Mouse (Mus musculus) intestine, embryonic 16.5 days (tissue): Measurements from ENCODE around the gene Rpl7l1. TPM values are rescaled to one million over a fixed set of nuclear protein-coding genes. Genes with fewer than 3 reads are reported as not detected.
A peak's percentile ranks its signal among the peaks of the same experiment; 100 is the strongest.
"Not testable (repeated sequence)": the region's sequence is repeated elsewhere in the genome, so short reads cannot be mapped to it uniquely, and the experiment has no call there.

ENCODE experiments used
- ATAC-seq: fragments of 200-750 bp; cut with Nextera tagmentation; 2 replicates; pipeline ENCODE4 v1.8.0; 2017; ENCODE audit warnings: moderate TSS enrichment, moderate library complexity
- H3K27ac ChIP-seq: fragments of 300-500 bp; sonication (generic); 2 replicates; pipeline ENCODE4 v1.5.1; 2014; ENCODE audit warnings: mild to moderate bottlenecking, low read length
- H3K27me3 ChIP-seq: fragments of 300-500 bp; sonication (generic); replicated peaks from 2 replicates; pipeline ENCODE4 v1.6.1; 2014; ENCODE audit warnings: low read length, control low read depth, mixed read lengths; ENCODE audit not compliant: control insufficient read depth, insufficient read depth
- H3K36me3 ChIP-seq: fragments of 300-500 bp; sonication (generic); 2 replicates; pipeline ENCODE4 v1.6.1; 2014; ENCODE audit warnings: low read length, control low read depth; ENCODE audit not compliant: control insufficient read depth, insufficient read depth
- H3K4me1 ChIP-seq: fragments of 300-500 bp; sonication (generic); 2 replicates; pipeline ENCODE4 v1.6.1; 2014; ENCODE audit warnings: low read length, control low read depth, mixed read lengths; ENCODE audit not compliant: control insufficient read depth, insufficient read depth
- H3K4me2 ChIP-seq: fragments of 300-500 bp; sonication (generic); 2 replicates; pipeline ENCODE4 v1.6.1; 2014; ENCODE audit warnings: low read depth, low read length, control low read depth
- H3K4me3 ChIP-seq: fragments of 300-500 bp; sonication (generic); 2 replicates; pipeline ENCODE4 v1.5.1; 2014; ENCODE audit warnings: mild to moderate bottlenecking, low read length
- H3K9ac ChIP-seq: fragments of 300-500 bp; sonication (generic); 2 replicates; pipeline ENCODE4 v1.6.1; 2014; ENCODE audit warnings: low read depth, low read length
- H3K9me3 ChIP-seq: fragments of 300-500 bp; sonication (generic); 2 replicates; pipeline ENCODE4 v1.6.1; 2016; ENCODE audit warnings: low read length, control low read depth; ENCODE audit not compliant: control insufficient read depth
- WGBS: fragments of 180-500 bp; shearing (Covaris S2); extraction: QIAGEN DNeasy Blood & Tissue Kit; methylation state at CpG from one replicate; pipeline ENCODE4 v1.1.7; 2014; 5-methylcytosine and 5-hydroxymethylcytosine counted together
- polyA plus RNA-seq: library from polyadenylated mRNA; unstranded; fragments of >200 nt; fragmentation: Nextera tagmentation; extraction: Ambion mirVana; gene quantifications from 2 replicates; pipeline ENCODE4 v1.2.1, GENCODE M21; 2015

Gene Rpl7l1
- polyA plus RNA-seq, 1 experiment from 2014 or later = 153 TPM

- peak overlapping the region; percentile 91 for H3K9ac ChIP-seq
- H3K36me3 ChIP-seq = peaks cover 14% of the 10 kb centered on the region; the same call in 1 of the 2 replicates
- peak overlapping the region; percentile 75 for H3K4me2 ChIP-seq
Measured at GRCm38 (mm10) chr17:46771616-46772015, 10.9 kb downstream of the Rpl7l1 start.

GRCm38 (mm10) chr17:46771025-46771424 is 11.4 kb downstream of the Rpl7l1 start:
- 83% methylated on average over 4 of the region's 4 CpGs for WGBS
- no peak for ATAC-seq
- H3K9ac ChIP-seq = no peak overlapping the region

More at GRCm38 (mm10) chr17:46771616-46772015, 10.9 kb downstream of the Rpl7l1 start:
- Histone ChIP-seq H3K9me3 (no peaks in the 10 kb centered on the region), H3K4me3 (peak overlapping the region; percentile 88), H3K27ac (peak overlapping the region; percentile 65), H3K27me3 (no peaks in the 10 kb centered on the region), H3K4me1 (peaks cover 12% of the 10 kb centered on the region)
- ATAC-seq = no peak
- WGBS = 50% methylated on average over 17 of the region's 17 CpGs

DNA sequence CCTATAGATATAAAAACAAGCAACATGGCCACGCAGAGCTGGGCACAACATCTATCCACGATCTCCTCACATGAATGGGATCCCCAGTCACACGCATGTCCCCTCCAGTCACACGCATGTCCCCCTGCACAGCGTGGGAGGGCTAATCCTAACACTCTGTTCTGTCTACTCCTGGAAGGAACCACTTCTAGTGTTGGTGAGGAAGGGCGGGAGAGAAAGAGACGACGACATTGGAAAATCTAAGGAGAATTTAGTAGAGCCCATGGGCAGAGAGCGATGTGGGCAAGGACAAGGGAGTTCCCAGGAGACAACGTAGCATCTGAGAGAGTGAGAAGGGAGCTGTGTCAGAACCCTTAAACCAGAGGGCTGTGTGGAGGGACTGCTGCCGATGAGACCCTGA is 11.9 kb downstream of the Rpl7l1 start:
- Histone ChIP-seq H3K36me3 (0 out of 2 replicates have a peak, but pooled peaks cover 7% of the 10 kb centered on the region), H3K4me3 (no peak overlapping the region), H3K27me3 (no peaks in the 10 kb centered on the region), H3K4me2 (no peak overlapping the region), H3K4me1 (peaks cover 12% of the 10 kb centered on the region), H3K9me3 (no peaks in the 10 kb centered on the region), H3K27ac (no peak overlapping the region), H3K9ac (no peak overlapping the region)
- 89% methylated on average over 11 of the region's 11 CpGs for WGBS
- no peak for ATAC-seq

More at GRCm38 (mm10) chr17:46771025-46771424, 11.4 kb downstream of the Rpl7l1 start:
- no peak overlapping the region for H3K4me2 ChIP-seq
- H3K27ac ChIP-seq = no peak overlapping the region
- H3K4me1 ChIP-seq = peaks cover 12% of the 10 kb centered on the region
- H3K4me3 ChIP-seq = no peak overlapping the region
- H3K36me3 ChIP-seq = peaks cover 8% of the 10 kb centered on the region; the same call in 1 of the 2 replicates
- no peaks in the 10 kb centered on the region for H3K27me3 ChIP-seq
- no peaks in the 10 kb centered on the region for H3K9me3 ChIP-seq

DNA sequence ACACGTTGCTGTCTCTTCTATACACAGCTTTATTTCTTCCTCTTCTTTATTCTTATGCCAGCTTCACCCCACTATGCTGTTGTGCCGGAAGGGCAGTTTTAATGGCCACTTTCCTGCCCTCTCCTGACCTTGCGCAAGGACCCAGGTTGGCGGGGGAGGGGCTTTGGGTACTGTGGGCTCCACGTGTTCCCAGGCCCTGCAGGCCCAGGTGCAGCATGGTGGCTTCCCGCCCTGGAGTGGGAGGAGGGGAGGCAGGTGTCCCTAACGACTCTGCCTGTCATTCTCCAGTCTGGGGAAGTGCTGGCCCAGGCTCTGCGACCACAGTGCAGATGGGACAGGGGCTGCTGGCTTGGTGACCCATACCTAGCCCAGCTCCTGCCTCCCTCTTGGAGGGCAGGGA is 14.6 kb downstream of the Rpl7l1 start:
- no peak overlapping the region for H3K27ac ChIP-seq
- no peak overlapping the region for H3K4me2 ChIP-seq
- H3K4me1 ChIP-seq = peaks cover 7% of the 10 kb centered on the region
- ATAC-seq = no peak
- WGBS = 45% methylated on average over 8 of the region's 8 CpGs
- no peaks in the 10 kb centered on the region for H3K36me3 ChIP-seq
- H3K9me3 ChIP-seq = no peaks in the 10 kb centered on the region
- H3K9ac ChIP-seq = no peak overlapping the region
- no peak overlapping the region for H3K4me3 ChIP-seq
- no peaks in the 10 kb centered on the region for H3K27me3 ChIP-seq

DNA sequence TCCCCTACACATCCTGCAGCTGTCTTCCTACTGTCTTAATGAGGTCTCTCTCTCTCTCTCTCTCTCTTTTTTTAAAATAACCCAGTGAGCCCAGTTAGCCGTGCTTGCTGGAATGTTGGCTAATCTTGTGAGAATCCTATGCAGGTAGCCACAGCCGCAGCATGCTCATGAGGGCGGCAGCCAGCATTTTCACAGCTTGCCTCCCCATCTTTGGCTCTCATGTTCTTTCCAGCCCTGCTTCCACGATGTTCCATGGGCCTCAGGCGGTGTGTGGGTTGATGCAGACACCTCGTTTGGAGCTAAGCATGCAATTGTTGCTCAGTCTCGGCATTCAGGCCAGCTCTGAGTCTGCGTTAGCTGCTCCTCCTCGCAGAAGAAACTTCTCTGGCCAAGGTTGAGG is 17.6 kb downstream of the Rpl7l1 start:
- not testable (repeated sequence) for ATAC-seq, H3K9me3 ChIP-seq
- WGBS = 67% methylated on average over 9 of the region's 9 CpGs

DNA sequence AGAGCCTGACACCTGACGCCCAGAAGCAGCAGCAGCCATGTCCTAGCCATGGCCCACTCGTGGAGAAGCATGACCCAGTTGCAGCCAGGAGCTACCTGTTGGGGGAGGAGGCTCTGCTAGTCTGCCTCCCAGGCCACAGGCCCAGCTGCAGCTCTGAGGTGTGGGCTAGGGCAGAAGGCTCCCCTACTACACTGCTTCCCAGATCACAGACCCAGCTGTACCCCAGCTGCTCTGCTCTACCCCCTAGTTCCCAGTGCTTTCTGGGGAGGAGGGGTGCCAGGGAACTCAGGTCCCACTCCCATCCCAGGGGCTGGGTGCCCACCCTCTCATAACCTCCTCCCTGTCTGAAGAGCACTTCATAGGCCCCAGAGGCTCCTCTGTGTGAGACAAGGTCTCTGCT is 18.9 kb downstream of the Rpl7l1 start, which contains the start of gene Ptcra:
Gene Ptcra, minus strand, starts transcription at position 169 of the 400 bp plus-strand sequence.
- no peak within 1 kb of the TSS for H3K9ac ChIP-seq
- no peaks in the 10 kb centered on the region for H3K36me3 ChIP-seq
- H3K4me1 ChIP-seq = no peaks in the 10 kb centered on the region
- no peaks in the 10 kb centered on the region for H3K9me3 ChIP-seq
- no peak for ATAC-seq
- H3K4me2 ChIP-seq = no peak within 1 kb of the TSS
- H3K4me3 ChIP-seq = no peak within 1 kb of the TSS
- no peak within 1 kb of the TSS for H3K27ac ChIP-seq
- WGBS = 61% methylated on average over 2 of the region's 2 CpGs
- H3K27me3 ChIP-seq = no peaks in the 10 kb centered on the region

More for the DNA sequence above, 17.6 kb downstream of the Rpl7l1 start:
- H3K4me1 ChIP-seq, H3K4me3 ChIP-seq, H3K27me3 ChIP-seq, H3K4me2 ChIP-seq, H3K27ac ChIP-seq, H3K36me3 ChIP-seq, H3K9ac ChIP-seq: not testable (repeated sequence)

DNA sequence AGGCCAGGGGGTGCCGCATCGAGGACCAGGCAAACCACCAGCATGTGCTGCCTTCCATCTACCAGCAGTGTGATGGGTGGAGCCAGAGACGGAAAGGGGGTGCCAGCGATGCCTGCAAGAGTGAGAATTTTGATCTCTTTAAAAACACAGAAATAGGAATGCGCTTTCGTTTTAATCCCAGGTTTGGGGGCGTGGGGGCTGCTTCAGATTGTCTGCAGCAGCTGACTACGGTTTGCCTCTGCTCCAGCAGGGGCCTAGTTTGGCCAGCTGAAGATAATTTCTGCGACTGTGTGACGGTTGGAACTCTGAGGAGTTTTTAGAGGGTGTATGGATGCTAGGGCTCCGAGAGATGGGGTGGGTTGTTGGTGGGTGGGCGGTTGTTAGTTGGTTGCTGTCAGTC is 23.7 kb downstream of the Rpl7l1 start:
- no peak overlapping the region for H3K9ac ChIP-seq
- no peaks in the 10 kb centered on the region for H3K4me1 ChIP-seq
- H3K9me3 ChIP-seq = no peaks in the 10 kb centered on the region
- no peak overlapping the region for H3K4me2 ChIP-seq
- H3K36me3 ChIP-seq = no peaks in the 10 kb centered on the region
- H3K27ac ChIP-seq = no peak overlapping the region
- H3K4me3 ChIP-seq = no peak overlapping the region
- no peaks in the 10 kb centered on the region for H3K27me3 ChIP-seq
- WGBS = 83% methylated on average over 12 of the region's 12 CpGs
- no peak for ATAC-seq

DNA sequence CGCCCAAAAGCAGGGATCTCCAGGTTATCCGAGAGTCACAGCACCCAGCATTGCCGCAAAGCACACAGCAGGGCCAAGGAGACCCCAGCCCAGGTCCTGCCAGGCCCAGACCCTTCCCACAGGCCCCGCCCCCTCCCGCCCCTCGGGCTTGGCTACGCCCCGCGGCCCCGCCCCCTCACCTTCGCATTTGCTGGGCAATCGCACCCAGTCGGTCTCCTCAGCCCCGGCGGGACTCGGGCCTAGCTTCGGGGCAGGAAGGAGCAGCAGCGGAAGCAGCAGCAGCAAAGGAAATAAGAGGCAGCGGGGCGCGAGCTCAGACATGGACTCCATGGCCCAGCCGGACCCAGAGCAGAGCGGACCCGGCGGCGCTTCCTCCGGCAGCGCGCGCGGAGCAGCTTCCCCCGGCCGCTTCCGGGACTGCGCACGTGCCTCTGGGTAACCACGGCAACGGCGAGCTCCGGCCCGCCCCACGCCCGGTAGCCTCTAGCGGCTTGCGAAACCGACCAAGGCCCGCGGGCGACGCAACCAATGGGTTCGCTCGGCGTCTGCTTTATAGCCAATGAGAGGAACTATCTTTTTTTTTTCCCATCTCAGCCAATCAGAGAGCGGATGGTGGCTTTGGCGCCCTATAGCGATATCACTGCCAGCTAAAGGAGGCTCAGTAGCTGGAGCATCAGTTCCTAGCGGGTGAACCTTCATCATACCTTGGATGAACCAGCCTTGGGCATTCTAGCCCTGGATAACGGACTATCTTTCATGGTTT is 30.5 kb downstream of the Rpl7l1 start, which contains the start of gene Cnpy3:
Gene Cnpy3, minus strand, starts transcription at position 421 of the 763 bp plus-strand sequence.
- Histone ChIP-seq H3K4me2 (peak within 1 kb of the TSS; percentile 68), H3K27ac (peak within 1 kb of the TSS; percentile 88), H3K9ac (peak within 1 kb of the TSS; percentile 69), H3K9me3 (no peaks in the 10 kb centered on the region), H3K27me3 (no peaks in the 10 kb centered on the region), H3K4me3 (peak within 1 kb of the TSS; percentile 75), H3K36me3 (0 out of 2 replicates have a peak, but pooled peaks cover 2% of the 10 kb centered on the region), H3K4me1 (peaks cover 11% of the 10 kb centered on the region)
- peak; percentile 99 for ATAC-seq
- WGBS = under 1% methylated on average over 58 of the region's 58 CpGs

DNA sequence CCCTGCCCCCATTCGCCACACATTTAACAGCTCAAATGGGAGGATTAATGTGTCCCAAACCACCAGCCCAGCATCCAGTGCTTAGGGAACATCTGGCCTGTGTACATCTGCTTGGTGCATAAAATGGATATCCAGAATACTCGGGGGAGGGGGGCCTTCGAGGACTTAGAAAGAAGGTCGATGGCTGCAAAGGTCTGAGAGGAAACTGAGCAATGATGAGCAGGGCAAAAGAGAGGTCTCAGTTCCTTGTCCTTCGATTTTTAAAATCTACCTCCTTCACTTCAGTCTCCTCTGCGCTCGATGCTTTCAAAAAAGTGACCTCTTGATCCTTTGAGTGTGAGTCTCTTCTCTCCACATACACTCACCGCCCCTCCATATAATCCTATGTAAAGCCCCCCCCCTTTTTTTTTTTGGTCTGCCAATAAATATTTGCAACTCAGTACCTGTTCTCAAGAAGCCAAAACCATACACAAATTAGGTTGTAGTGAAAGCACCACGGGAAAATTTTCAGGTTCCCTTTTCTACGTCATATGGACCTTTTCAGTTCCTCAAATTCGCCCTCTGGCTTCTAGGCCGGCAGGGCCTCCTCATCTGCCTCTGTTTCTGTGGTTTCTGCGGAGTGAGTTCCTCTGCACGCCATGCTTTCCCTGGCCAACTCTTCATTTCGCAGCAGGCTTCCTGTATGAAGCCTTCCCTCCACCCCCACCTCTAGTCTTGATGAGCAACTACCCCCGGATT is 31.2 kb downstream of the Rpl7l1 start:
- WGBS = 17% methylated on average over 16 of the region's 16 CpGs
- ATAC-seq = peak; percentile 46

More for the DNA sequence above, 31.2 kb downstream of the Rpl7l1 start:
- no peaks in the 10 kb centered on the region for H3K9me3 ChIP-seq
- H3K9ac ChIP-seq = peak overlapping the region; percentile 69
- peak overlapping the region; percentile 88 for H3K27ac ChIP-seq
- H3K27me3 ChIP-seq = no peaks in the 10 kb centered on the region
- H3K4me2 ChIP-seq = peak overlapping the region; percentile 68
- peaks cover 11% of the 10 kb centered on the region for H3K4me1 ChIP-seq
- 0 out of 2 replicates have a peak, but pooled peaks cover 4% of the 10 kb centered on the region for H3K36me3 ChIP-seq
- H3K4me3 ChIP-seq = peak overlapping the region; percentile 75
